Mouse (Mus musculus) midbrain, embryonic 10.5 days (tissue): ENCODE measurements at regions not wholly inside any gene's neighbourhood (a gene's known extent, or its start where the extent isn't known, plus 50 kb on each side); places are given as distances from the start of the nearest gene placed in this dataset.

Experiments
- DNase-seq: peaks from one replicate; pipeline ENCODE4 v3.0.0-alpha.2; 2017; ENCODE audit warnings: low spot score
- H3K27ac ChIP-seq: fragments of 300-500 bp; sonication (generic); replicated peaks from 2 replicates; pipeline ENCODE4 v1.5.1; 2016; ENCODE audit warnings: mild to moderate bottlenecking
- H3K27me3 ChIP-seq: fragments of 300-500 bp; sonication (generic); 2 replicates; pipeline ENCODE4 v1.6.1; 2016; ENCODE audit warnings: low read depth, mild to moderate bottlenecking; ENCODE audit not compliant: poor library complexity, severe bottlenecking
- H3K36me3 ChIP-seq: fragments of 300-500 bp; sonication (generic); 2 replicates; pipeline ENCODE4 v1.6.1; 2016; ENCODE audit warnings: mild to moderate bottlenecking, moderate library complexity
- H3K4me1 ChIP-seq: fragments of 300-500 bp; sonication (generic); 2 replicates; pipeline ENCODE4 v1.6.1; 2016
- H3K4me3 ChIP-seq: fragments of 300-500 bp; sonication (generic); 2 replicates; pipeline ENCODE4 v1.5.1; 2016; ENCODE audit warnings: mild to moderate bottlenecking, moderate library complexity
- H3K9me3 ChIP-seq: fragments of 300-500 bp; sonication (generic); replicated peaks from 2 replicates; pipeline ENCODE4 v1.6.1; 2016; ENCODE audit warnings: mild to moderate bottlenecking
- WGBS: fragments of 180-500 bp; shearing (Covaris S2); methylation state at CpG from one replicate; pipeline ENCODE4 v1.1.7; 2016; 5-methylcytosine and 5-hydroxymethylcytosine counted together

GRCm38 (mm10) chr9:9606322-9606721 is 367.4 kb upstream of the Arhgap42 start:
- no peak overlapping the region for H3K27ac ChIP-seq
- H3K27me3 ChIP-seq = no peaks in the 10 kb centered on the region
- no peaks in the 10 kb centered on the region for H3K4me1 ChIP-seq
- no peak overlapping the region for H3K4me3 ChIP-seq
- WGBS = 81% methylated on average over 1 of the region's 1 CpGs
- H3K36me3 ChIP-seq = no peaks in the 10 kb centered on the region
- H3K9me3 ChIP-seq = peaks cover 4% of the 10 kb centered on the region; the same call in 1 of the 2 replicates
- DNase-seq = no peak

- H3K4me1 ChIP-seq = no peaks in the 10 kb centered on the region
- DNase-seq = no peak
- no peaks in the 10 kb centered on the region for H3K36me3 ChIP-seq
- H3K27me3 ChIP-seq = no peaks in the 10 kb centered on the region
- no peaks in the 10 kb centered on the region for H3K9me3 ChIP-seq
- H3K4me3 ChIP-seq = no peak overlapping the region
- no peak overlapping the region for H3K27ac ChIP-seq
Measured at GRCm38 (mm10) chr9:9591263-9591662, 352.4 kb upstream of the Arhgap42 start.

GRCm38 (mm10) chr9:9583011-9583605 is 344.2 kb upstream of the Arhgap42 start:
- Histone ChIP-seq H3K9me3 (no peaks in the 10 kb centered on the region), H3K27me3 (no peaks in the 10 kb centered on the region), H3K4me1 (no peaks in the 10 kb centered on the region), H3K27ac (no peak overlapping the region), H3K4me3 (no peak overlapping the region), H3K36me3 (no peaks in the 10 kb centered on the region)
- 78% methylated on average over 2 of the region's 2 CpGs for WGBS
- no peak for DNase-seq

GRCm38 (mm10) chr9:9582301-9583010 is 343.6 kb upstream of the Arhgap42 start:
- no peaks in the 10 kb centered on the region for H3K4me1 ChIP-seq
- DNase-seq = no peak
- H3K9me3 ChIP-seq = no peaks in the 10 kb centered on the region
- 88% methylated on average over 3 of the region's 3 CpGs for WGBS
- no peaks in the 10 kb centered on the region for H3K36me3 ChIP-seq
- no peak overlapping the region for H3K27ac ChIP-seq
- H3K4me3 ChIP-seq = no peak overlapping the region
- H3K27me3 ChIP-seq = no peaks in the 10 kb centered on the region

GRCm38 (mm10) chr9:9568040-9568649 is 329.2 kb upstream of the Arhgap42 start:
- Histone ChIP-seq H3K4me3 (no peak overlapping the region), H3K36me3 (no peaks in the 10 kb centered on the region), H3K9me3 (no peaks in the 10 kb centered on the region), H3K4me1 (no peaks in the 10 kb centered on the region), H3K27me3 (no peaks in the 10 kb centered on the region), H3K27ac (no peak overlapping the region)
- 89% methylated on average over 5 of the region's 5 CpGs for WGBS
- DNase-seq = no peak

- Histone ChIP-seq H3K36me3 (no peaks in the 10 kb centered on the region), H3K27me3 (no peaks in the 10 kb centered on the region), H3K4me1 (no peaks in the 10 kb centered on the region), H3K27ac (no peak overlapping the region), H3K4me3 (no peak overlapping the region), H3K9me3 (no peaks in the 10 kb centered on the region)
- DNase-seq = no peak
Measured at GRCm38 (mm10) chr9:9564551-9564950, 325.6 kb upstream of the Arhgap42 start.

- no peaks in the 10 kb centered on the region for H3K4me1 ChIP-seq
- H3K36me3 ChIP-seq = no peaks in the 10 kb centered on the region
- H3K4me3 ChIP-seq = no peak overlapping the region
- no peak for DNase-seq
- no peaks in the 10 kb centered on the region for H3K27me3 ChIP-seq
- no peak overlapping the region for H3K27ac ChIP-seq
- H3K9me3 ChIP-seq = no peaks in the 10 kb centered on the region
Measured at GRCm38 (mm10) chr9:9548657-9549056, 309.8 kb upstream of the Arhgap42 start.

GRCm38 (mm10) chr9:9547570-9547969 is 308.7 kb upstream of the Arhgap42 start:
- Histone ChIP-seq H3K9me3 (no peaks in the 10 kb centered on the region), H3K4me1 (no peaks in the 10 kb centered on the region), H3K4me3 (no peak overlapping the region), H3K27ac (no peak overlapping the region), H3K36me3 (no peaks in the 10 kb centered on the region), H3K27me3 (no peaks in the 10 kb centered on the region)
- 89% methylated on average over 3 of the region's 3 CpGs for WGBS
- DNase-seq = no peak

GRCm38 (mm10) chr9:9547121-9547520 is 308.2 kb upstream of the Arhgap42 start:
- Histone ChIP-seq H3K4me3 (no peak overlapping the region), H3K27me3 (no peaks in the 10 kb centered on the region), H3K36me3 (no peaks in the 10 kb centered on the region), H3K9me3 (no peaks in the 10 kb centered on the region), H3K4me1 (no peaks in the 10 kb centered on the region), H3K27ac (no peak overlapping the region)
- no peak for DNase-seq
- 89% methylated on average over 2 of the region's 2 CpGs for WGBS

GRCm38 (mm10) chr9:9500345-9500744 is 261.4 kb upstream of the Arhgap42 start:
- no peaks in the 10 kb centered on the region for H3K27me3 ChIP-seq
- 93% methylated on average over 2 of the region's 2 CpGs for WGBS
- H3K9me3 ChIP-seq = no peaks in the 10 kb centered on the region
- H3K36me3 ChIP-seq = no peaks in the 10 kb centered on the region
- no peak overlapping the region for H3K27ac ChIP-seq
- no peaks in the 10 kb centered on the region for H3K4me1 ChIP-seq
- DNase-seq = no peak
- H3K4me3 ChIP-seq = no peak overlapping the region

- H3K9me3 ChIP-seq = no peaks in the 10 kb centered on the region
- H3K27me3 ChIP-seq = no peaks in the 10 kb centered on the region
- no peak for DNase-seq
- no peaks in the 10 kb centered on the region for H3K36me3 ChIP-seq
- H3K4me1 ChIP-seq = no peaks in the 10 kb centered on the region
- 89% methylated on average over 3 of the region's 3 CpGs for WGBS
- no peak overlapping the region for H3K4me3 ChIP-seq
- H3K27ac ChIP-seq = no peak overlapping the region
Measured at GRCm38 (mm10) chr9:9493594-9494182, 254.8 kb upstream of the Arhgap42 start.

- DNase-seq = no peak
- Histone ChIP-seq H3K36me3 (no peaks in the 10 kb centered on the region), H3K27me3 (no peaks in the 10 kb centered on the region)
Measured at GRCm38 (mm10) chr9:9477145-9477544, 238.2 kb upstream of the Arhgap42 start.

More at GRCm38 (mm10) chr9:9477145-9477544, 238.2 kb upstream of the Arhgap42 start:
- Histone ChIP-seq H3K27ac (no peak overlapping the region), H3K9me3 (no peaks in the 10 kb centered on the region), H3K4me3 (no peak overlapping the region), H3K4me1 (no peaks in the 10 kb centered on the region)
